Mouse (Mus musculus) lung, adult 2 months (tissue): ENCODE data around the gene Fancd2. TPM values are rescaled to one million over a fixed set of nuclear protein-coding genes. Genes with fewer than 3 reads are reported as not detected.
A peak's percentile ranks its signal among the peaks of the same experiment; 100 is the strongest.

Experiments used
- DNase-seq: peaks from one replicate; pipeline ENCODE4 v3.0.0; 2022
- H3K4me1 ChIP-seq: fragments of 200-500 bp; 2 replicates; pipeline ENCODE4 v1.6.1; 2011; ENCODE audit warnings: low read length; ENCODE audit not compliant: control insufficient read depth, insufficient read depth
- H3K4me3 ChIP-seq: fragments of 200-500 bp; replicated peaks from 2 replicates; pipeline ENCODE3; 2011; ENCODE audit warnings: low read depth, mild to moderate bottlenecking, control low read depth, low read length; ENCODE audit errors: extremely low read depth
- CTCF ChIP-seq: fragments of 200-500 bp; IDR thresholded peaks from 2 replicates; pipeline ENCODE4 v1.5.1; 2011; ENCODE audit warnings: mild to moderate bottlenecking, low read length, control low read depth; ENCODE audit not compliant: insufficient read depth
- POLR2A ChIP-seq: fragments of 200-500 bp; IDR thresholded peaks from 2 replicates; pipeline ENCODE4 v1.6.1; 2011; ENCODE audit warnings: low read depth, mild to moderate bottlenecking, control low read depth, low read length, borderline replicate concordance; ENCODE audit errors: extremely low read depth
- WGBS: fragments of 180-500 bp; shearing (Covaris S2); methylation state at CpG from one replicate; pipeline ENCODE4 v1.1.7; 2018; 5-methylcytosine and 5-hydroxymethylcytosine counted together
- polyA plus RNA-seq: library from polyadenylated mRNA; depleted of rRNA; stranded (reverse); fragments of >200 nt; gene quantifications from 2 replicates; pipeline ENCODE4 v1.2.3, GENCODE M21; 2012; rRNA removed

Fancd2 gene
- polyA plus RNA-seq, 1 experiment, result 1.2 TPM

DNA sequence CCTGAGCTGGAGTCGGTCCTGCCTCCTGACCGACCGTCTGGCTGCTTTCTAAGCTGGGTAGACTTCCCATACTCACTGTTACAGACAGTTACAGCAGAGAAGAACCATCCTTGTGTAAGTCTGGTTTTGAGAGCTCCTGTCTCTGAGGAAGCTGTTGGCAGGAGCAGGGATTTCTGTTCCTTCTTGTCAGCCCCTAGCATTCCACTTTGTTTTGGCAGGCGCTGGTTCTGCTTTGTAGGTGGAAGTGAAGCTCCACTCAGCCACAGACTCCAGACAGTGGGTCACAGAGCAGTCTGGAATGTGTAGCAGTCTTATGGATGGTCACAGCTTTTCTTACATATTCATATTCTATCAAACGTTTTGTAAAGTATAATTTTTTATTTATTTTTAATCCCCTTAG, 98.8 kb downstream of the Fancd2 start:
- H3K4me1 ChIP-seq, result peaks cover 5% of the 10 kb centered on the region
- H3K4me3 ChIP-seq, result no peak overlapping the region
- TF ChIP-seq POLR2A (no peak), CTCF (no peak)
- 71% methylated on average over 5 of the region's 5 CpGs for whole genome bisulfite sequencing
- DNase-seq, result no peak

DNA sequence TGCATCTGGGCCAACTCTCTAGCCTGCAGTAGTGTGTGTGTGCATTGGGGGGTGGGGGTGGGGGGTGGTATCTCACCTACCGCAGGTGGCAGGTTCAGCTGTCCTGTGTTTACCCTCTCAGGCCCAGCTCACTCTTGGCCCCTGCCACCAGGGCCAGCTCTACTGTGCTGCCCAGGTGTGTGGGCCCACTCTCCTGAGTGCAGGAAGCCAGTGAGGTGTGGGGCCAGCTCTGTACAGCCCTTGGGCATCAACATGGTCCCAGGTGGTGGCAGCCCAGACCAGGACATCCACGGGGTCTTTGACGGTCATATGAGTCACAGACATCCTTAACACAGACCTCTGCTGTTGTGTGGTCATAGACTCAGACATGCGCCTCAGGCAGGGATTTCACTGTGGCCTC, 101.4 kb downstream of the Fancd2 start:
- TF ChIP-seq CTCF, result no peak
- no peak for TF ChIP-seq POLR2A
- peaks cover 3% of the 10 kb centered on the region; the same call in 1 of the 2 replicates for H3K4me1 ChIP-seq
- no peak overlapping the region for H3K4me3 ChIP-seq
- DNase-seq, result no peak
- 91% methylated on average over 4 of the region's 4 CpGs for WGBS

DNA sequence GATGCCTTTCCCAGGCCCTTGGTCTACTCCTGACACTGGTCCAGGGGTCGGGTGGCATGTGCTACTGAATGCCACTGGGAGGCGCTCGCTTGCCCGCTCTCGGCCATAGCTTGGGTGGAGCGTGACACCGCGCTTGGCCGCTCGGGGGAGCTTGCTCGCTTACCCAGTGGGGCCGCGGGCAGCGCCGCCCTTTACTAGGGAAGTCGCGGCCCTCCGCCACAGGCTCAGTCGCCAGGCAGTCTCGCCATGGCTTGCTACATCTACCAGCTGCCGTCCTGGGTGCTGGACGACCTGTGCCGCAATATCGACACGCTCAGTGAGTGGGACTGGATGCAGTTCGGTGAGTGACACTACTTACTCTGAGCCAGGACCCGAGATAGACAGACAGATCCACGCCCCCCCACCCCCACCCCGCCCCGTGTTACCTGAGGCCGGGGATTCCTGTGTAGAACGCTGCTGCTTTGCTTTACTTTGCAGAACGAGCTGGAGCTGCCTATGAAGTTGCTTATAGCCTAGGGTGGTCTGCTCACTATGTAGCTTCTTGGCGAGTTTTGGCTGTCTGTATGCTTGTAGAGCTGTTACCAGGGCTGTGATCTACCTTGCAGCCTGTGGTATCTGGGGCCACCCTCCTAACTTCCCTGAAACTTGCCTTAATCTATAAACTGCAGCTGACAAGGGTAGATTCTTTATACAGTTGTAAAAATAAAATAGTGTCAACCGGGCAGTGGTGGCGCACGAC, 107.0 kb downstream of the Fancd2 start, which contains the start of gene Irak2:
Gene Irak2 (plus strand): TSS at position 166 of the 739 bp plus-strand sequence.
- TF ChIP-seq CTCF (peak; percentile 82), POLR2A (peak; percentile 97)

DNA sequence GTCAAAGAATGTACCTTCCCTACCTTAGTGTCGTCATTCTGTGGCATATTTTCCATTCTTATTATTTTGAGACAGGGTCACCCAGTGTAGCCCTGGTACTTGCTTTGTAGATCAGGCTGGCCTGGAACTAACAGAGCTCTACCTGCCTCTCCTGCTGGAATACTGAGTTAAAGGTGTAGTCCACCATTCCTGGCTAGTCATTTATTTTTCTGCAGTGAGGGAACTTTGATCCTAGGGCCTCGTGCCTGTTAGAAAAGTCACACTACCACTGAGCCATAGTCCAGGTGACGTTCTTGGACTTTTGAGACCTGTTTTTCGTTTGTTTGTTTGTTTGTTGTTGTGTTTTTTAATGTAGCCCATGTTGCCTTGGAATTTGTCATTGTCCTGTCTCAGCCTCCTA, 107.7 kb downstream of the Fancd2 start:
- 73% methylated on average over 4 of the region's 4 CpGs for WGBS
- no peak for DNase-seq
- no peak for TF ChIP-seq CTCF
- no peak for TF ChIP-seq POLR2A
- H3K4me1 ChIP-seq, result peaks cover 3% of the 10 kb centered on the region; the same call in 1 of the 2 replicates
- H3K4me3 ChIP-seq, result no peak overlapping the region

More for the DNA sequence above, 107.0 kb downstream of the Fancd2 start, which contains the start of gene Irak2:
- DNase-seq, result peak; percentile 94
- WGBS, result 7% methylated on average over 37 of the region's 37 CpGs
- peaks cover 3% of the 10 kb centered on the region; the same call in 1 of the 2 replicates for H3K4me1 ChIP-seq
- peak within 1 kb of the TSS; percentile 99 for H3K4me3 ChIP-seq

DNA sequence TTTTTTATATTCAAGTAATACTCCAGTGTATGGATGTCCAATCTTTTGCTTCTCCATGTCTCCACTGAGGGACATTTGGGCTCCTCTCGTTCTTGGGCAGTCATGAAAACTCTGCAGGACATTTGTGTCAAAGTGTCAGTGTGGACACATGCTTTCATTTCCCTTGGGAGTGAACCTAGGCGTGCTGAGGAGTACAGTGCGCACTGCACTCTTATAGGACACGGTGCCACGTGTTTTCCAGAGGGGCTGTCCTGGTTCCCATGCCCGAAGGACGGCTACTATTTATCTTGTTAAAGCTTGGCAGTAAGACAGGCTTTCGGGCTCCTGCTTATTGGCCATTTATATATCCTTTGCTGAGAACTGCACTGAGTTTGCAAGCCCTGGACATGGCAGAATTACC, 111.1 kb downstream of the Fancd2 start:
- DNase-seq, result no peak
- TF ChIP-seq CTCF (no peak), POLR2A (no peak)
- H3K4me3 ChIP-seq, result no peak overlapping the region
- H3K4me1 ChIP-seq, result peaks cover 5% of the 10 kb centered on the region
- WGBS, result 78% methylated on average over 8 of the region's 8 CpGs

DNA sequence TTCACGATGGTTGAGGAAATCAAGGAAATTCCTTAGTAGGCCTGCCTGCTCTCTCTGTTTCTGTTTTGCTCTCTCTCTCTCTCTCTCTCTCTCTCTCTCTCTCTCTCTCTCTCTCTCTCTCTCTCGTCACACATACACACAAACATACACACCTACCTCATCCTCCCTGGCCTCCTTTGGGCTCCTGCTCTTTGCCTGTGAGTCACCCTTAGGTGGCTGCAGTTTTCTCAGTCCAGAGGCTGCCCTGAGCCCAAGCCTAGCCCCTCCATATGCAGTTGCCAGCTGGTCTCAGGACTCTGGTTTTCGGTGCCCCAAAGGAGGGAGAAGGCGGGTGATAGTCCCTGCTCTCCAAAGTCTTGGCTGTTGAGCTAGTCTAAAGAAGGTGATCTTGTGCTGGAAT, 111.5 kb downstream of the Fancd2 start:
- H3K4me1 ChIP-seq, result peaks cover 5% of the 10 kb centered on the region
- no peak overlapping the region for H3K4me3 ChIP-seq
- 67% methylated on average over 4 of the region's 4 CpGs for WGBS
- no peak for DNase-seq
- TF ChIP-seq POLR2A (no peak), CTCF (no peak)

DNA sequence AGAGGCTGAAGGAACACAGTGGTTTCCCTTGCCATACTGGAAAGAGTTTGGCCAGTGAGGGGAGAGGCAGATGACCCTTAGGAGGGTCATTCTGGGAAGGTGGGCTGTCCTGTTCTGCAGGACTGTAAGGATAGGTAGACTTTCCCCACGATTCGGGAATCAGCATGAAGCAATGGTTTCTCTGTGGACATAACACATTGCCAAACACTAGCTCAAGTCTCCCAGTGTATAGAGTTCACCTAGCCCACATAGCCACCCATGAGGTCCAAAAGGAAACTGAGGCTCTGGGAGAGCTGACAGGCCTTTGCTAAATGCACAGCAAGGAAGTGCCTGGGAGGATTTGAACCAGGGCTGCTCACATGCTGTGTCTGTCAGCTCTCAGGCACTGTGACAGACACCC, 112.5 kb downstream of the Fancd2 start:
- no peak for DNase-seq
- WGBS, result 82% methylated on average over 2 of the region's 2 CpGs
- TF ChIP-seq POLR2A (no peak), CTCF (no peak)
- peaks cover 5% of the 10 kb centered on the region for H3K4me1 ChIP-seq
- no peak overlapping the region for H3K4me3 ChIP-seq

DNA sequence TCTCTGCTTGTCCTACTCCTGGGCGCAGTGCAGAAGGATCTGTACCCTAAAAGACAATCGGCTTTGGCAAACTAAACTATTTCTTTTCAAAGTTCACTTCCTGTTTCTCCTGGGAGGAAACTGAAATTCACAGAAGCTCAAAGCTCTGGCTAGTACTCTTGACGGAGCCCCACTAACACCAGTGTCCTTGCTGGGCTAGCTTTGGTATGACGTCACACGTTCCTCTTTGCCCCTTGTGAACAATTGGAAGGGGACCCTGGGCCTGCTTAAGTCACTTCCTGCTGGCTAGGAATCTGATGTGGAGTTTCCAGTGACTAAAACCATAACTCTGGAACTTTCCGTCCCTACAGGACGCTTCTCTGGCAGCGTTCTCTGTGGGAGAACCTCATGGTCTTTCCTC, 113.3 kb downstream of the Fancd2 start:
- Histone ChIP-seq H3K4me1 (peaks cover 5% of the 10 kb centered on the region), H3K4me3 (no peak overlapping the region)
- 37% methylated on average over 8 of the region's 8 CpGs for WGBS
- no peak for TF ChIP-seq CTCF
- 0 out of 2 replicates have a peak, but pooled peaks have one; percentile 28 for TF ChIP-seq POLR2A
- DNase-seq, result no peak

Other genes with a start within 250 kb of the Fancd2 start
- 0.06 TPM in 1 of 2 replicates, not detected in the other for gene Cpne9, start 249.4 kb upstream of the Fancd2 start, polyA plus RNA-seq
- gene Brpf1, start 224.5 kb upstream of the Fancd2 start, polyA plus RNA-seq, result 20.2 and 21.3 TPM in 2 replicates
- gene Ogg1, start 204.7 kb upstream of the Fancd2 start, polyA plus RNA-seq, result 18.9 and 23.9 TPM in 2 replicates
- gene Camk1, start 187.7 kb upstream of the Fancd2 start, polyA plus RNA-seq, result 69.2 and 84.4 TPM in 2 replicates
- gene Tada3, start 153.8 kb upstream of the Fancd2 start, polyA plus RNA-seq, result 25.7 and 26.9 TPM in 2 replicates
- 62.3 and 67.0 TPM in 2 replicates for gene Arpc4, start 153.6 kb upstream of the Fancd2 start, polyA plus RNA-seq
- gene Ttll3, start 142.4 kb upstream of the Fancd2 start, polyA plus RNA-seq, result 23.1 and 25.5 TPM in 2 replicates
- 43.1 and 44.9 TPM in 2 replicates for gene Rpusd3, start 112.3 kb upstream of the Fancd2 start, polyA plus RNA-seq
- gene Cidec, start 95.9 kb upstream of the Fancd2 start, polyA plus RNA-seq, result 56.9 and 133 TPM in 2 replicates
- 39.0 and 48.0 TPM in 2 replicates for gene Jagn1, start 89.1 kb upstream of the Fancd2 start, polyA plus RNA-seq
- gene Il17re, start 73.2 kb upstream of the Fancd2 start, polyA plus RNA-seq, result 57.2 and 62.4 TPM in 2 replicates
- 75.5 and 100.0 TPM in 2 replicates for gene Il17rc, start 60.3 kb upstream of the Fancd2 start, polyA plus RNA-seq
- gene Creld1, start 48.4 kb upstream of the Fancd2 start, polyA plus RNA-seq, result 22.9 and 30.4 TPM in 2 replicates
- 0.24 and 0.27 TPM in 2 replicates for gene Prrt3, start 29.8 kb upstream of the Fancd2 start, polyA plus RNA-seq
- 42.0 and 51.5 TPM in 2 replicates for gene Emc3, start within 50 bp of the Fancd2 start, polyA plus RNA-seq
- not detected in 2 replicates for gene Fancd2os, start 69.0 kb downstream of the Fancd2 start, polyA plus RNA-seq
- 101 and 184 TPM in 2 replicates for gene Brk1, start 73.1 kb downstream of the Fancd2 start, polyA plus RNA-seq
- 16.5 and 25.9 TPM in 2 replicates for gene Vhl, start 92.3 kb downstream of the Fancd2 start, polyA plus RNA-seq
- gene Irak2, start 106.8 kb downstream of the Fancd2 start, polyA plus RNA-seq, result 48.8 and 53.8 TPM in 2 replicates
- 21.0 and 24.5 TPM in 2 replicates for gene Tatdn2, start 165.4 kb downstream of the Fancd2 start, polyA plus RNA-seq
- 1.8 and 2.0 TPM in 2 replicates for gene Ghrl, start 188.2 kb downstream of the Fancd2 start, polyA plus RNA-seq
- gene Sec13, start 209.1 kb downstream of the Fancd2 start, polyA plus RNA-seq, result 98.2 and 115 TPM in 2 replicates